Mouse (Mus musculus) frontal cortex, postnatal 25 days (tissue): ENCODE data around the gene Basp1.

Experiments
- DNase-seq, 2 experiments: peaks; one replicate each; pipeline ENCODE4 v3.0.0; 2022; ENCODE audit warnings: low spot score in 2 of 2

Basp1 gene

DNA sequence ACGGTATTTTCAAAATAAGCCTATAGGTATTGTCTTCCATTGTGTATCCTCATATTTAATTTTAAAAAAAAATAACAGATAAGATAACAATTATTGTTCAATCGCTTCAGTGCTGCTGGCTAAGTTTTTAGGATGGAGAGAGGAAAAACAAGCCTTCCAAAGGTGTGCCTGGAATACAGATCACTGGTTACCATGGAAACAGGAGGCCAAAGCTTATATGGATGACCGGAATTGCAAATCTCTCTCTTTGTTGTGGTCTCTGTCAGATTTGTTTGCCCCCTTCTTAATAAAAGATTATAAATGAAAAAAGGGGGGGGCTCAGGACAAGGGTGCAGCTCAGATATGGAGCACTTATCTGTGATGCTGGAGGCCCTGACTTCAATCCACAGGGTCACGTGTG, 2.4 kb upstream of the Basp1 start:
- no peak for DNase-seq

DNA sequence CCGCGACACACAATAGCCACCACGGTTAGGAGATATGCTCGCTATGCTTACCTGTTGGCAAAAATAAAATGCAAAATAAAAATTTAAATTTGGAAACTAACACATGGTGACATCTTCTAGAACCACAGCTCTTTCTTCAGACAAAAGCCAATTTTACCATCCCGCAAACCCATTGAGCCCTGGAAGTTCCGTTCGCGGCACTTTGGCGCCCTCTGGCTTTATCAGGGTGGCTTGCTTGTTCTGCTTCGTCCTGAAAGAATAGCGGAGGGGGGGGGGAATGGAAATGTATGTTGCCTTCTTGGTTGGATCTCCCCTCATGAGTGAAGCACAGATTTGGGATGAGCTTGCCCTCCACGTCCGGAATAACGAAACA, 1.2 kb upstream of the Basp1 start:
- DNase-seq: peak; percentile 89 to 91

DNA sequence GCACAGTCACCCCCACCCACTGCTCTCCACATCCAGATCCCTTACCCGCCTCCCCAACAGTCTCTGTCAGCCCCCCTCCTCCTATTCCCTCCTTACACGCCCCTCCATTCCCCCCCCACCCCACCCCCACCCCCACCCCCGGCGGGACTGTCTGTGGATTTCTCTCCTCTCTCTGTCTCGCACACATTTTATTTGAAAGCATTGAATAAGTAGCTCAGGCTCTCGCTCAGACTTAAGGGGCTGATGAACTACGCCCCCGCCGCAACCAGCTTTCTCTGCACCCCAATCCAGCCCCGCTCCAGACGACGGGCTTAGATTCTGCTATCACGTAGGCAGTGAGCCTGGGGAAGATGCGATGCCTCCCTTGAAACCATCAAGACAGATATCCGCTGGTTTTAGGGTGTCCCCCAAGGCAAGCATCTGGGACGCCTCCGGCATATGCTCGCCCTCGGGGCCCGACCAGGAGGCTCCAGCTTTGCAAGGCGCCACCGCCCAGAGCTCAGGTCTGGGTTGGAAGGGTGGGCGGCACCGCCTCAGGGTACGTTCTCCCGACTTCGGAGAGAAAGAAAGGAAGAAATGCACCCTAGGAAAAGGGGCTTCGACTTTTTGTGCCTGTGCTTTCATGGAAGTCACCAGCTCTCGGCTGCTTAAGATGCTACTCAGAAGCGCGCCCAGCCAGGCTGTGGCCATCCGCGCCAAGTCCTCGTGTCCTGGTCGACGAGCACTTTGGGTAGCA, 615 bp upstream of the Basp1 start:
- peak; percentile 53 to 55 for DNase-seq

DNA sequence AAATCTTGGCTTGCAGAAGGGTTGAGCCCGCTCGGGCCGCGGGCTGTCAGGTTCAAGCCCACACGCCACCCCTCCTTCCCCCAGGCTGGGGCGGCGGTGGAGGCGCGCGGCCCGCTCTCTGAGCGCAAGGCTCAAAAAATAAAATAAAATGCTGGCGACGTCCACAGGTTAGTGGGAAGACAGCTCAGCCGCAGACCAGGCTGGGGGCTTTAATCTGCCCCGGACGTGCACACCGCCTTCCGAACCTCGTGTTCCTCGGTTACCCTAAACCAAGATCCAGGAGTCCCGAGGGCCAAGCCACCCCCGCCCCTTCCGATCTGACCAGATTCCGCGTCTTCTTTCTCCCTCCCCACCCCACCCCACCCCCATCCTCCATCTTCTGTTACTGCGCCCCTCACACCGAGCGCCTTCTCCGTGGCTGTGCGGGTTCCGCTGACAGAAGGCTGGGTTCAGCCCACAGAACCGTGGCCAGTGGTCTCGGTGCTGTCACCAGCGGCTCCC, 753 bp downstream of the Basp1 start:
- DNase-seq: peak in 1 of 2 experiments; percentile 40

DNA sequence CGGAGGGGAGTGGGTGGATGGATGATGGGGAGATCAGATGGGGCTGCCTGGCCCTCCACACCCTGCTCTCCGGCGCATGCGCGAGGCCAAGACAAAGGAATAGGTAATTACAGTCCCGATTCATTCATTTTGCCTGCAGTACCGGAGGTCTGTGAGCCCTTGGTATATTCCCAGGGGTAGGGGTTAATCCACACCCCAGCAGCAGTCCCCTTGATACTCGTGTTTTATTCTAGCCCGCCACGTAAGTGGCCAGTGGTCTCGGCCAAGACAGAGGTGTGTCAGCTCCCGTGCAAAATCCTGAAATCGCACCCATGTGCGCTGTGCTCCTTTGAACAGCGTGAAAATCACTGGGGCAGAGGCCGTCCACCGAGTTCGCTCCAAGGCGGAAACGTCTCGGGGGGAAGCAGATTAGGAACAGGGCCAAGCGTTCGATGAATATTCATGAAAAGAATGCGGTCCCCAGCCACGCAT, 1.4 kb downstream of the Basp1 start:
- peak; percentile 52 to 58 for DNase-seq

DNA sequence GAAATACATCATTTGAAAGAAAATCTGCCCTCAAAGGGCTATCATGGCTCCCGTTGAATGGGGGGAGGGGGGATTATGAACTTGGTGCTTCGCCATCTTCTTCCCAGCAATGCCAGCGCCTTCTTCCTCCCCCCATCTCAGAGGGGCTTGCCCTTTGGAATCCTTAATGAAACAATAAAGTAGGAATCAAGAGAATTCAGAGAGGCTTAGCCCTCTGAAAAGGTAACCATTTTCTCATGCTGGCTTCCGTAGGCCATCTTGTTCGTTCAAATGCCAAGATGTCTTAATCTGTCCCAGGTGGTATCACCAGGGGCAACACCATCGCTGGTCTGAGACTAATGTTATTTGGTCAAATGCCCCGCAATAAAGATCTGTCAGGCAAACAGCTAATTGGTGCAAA, 2.1 kb downstream of the Basp1 start:
- DNase-seq: no peak

DNA sequence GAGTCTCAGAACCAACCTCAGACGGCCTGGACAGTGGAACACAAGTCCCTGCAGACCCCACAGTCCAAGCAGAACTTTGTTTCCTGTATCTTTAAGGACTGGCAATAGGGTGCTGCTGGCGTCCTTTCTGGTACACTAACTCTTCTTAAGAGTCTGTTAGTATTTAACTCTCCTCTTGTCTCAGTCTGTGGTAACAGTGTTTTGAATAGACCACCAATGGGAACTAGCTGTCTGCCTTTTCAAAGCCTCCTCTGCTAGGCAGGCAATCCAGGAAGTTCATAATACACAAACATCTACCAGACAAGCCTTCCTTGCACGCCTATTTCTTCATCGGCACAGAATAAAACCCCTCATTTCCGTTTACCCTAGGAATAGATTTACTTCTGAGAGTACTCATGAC, 7.6 kb downstream of the Basp1 start:
- DNase-seq: no peak

DNA sequence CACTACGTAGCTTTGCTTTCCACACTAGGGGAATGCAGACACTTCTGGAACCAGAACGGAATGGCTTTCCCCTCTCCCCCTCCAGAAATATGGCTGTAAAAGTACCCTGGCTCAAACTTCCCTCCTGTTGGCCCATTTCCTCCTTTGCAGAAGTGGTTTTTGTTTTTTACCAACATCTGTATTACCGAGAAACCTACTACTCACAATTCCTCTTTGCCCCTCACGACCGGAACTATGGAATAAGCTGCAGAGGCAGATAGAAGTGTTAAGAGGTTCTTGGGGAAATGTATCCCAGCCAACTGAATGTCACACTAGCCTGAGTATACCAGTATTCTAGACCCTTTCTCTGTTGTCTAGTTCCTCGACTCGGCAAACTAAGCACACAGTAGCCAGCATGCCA, 9.7 kb downstream of the Basp1 start:
- no peak for DNase-seq

DNA sequence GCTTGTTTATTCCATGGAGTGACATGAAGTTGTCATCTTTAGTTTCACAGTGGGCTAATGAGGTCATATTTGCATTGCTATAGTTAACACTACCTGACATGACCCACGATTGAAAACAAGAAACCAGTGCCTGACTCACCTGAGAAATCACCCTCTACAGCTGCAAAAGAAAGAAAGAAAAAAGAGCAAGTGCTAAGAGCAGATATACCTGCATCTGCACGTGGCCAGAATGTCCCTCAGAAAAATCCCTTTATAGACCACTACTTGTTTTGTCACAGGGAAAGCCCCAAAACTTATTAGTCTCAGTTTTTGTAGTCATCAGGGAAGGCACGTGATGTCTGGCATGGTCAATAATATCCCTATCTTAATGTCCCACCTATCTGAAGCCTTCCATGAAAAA, 11.6 kb downstream of the Basp1 start:
- DNase-seq: no peak

DNA sequence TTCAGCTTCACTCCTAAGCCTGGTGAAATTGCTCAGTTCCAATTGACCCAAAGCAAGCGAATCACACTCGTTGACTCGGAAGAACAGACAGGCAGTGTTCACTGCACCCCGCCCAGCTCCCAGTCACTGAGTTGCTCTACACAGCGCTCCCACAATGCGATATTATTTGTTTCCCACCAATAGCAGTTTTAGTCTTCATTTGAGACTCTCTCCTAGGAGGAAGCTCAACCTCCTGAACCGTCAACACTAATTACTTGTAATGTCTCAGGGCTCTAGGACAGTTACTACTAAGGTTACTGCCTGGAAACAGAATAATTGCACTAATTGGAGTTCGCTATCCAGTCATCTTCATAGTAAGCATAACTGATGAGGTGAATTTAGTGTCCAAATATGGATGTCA, 13.3 kb downstream of the Basp1 start:
- DNase-seq: no peak

DNA sequence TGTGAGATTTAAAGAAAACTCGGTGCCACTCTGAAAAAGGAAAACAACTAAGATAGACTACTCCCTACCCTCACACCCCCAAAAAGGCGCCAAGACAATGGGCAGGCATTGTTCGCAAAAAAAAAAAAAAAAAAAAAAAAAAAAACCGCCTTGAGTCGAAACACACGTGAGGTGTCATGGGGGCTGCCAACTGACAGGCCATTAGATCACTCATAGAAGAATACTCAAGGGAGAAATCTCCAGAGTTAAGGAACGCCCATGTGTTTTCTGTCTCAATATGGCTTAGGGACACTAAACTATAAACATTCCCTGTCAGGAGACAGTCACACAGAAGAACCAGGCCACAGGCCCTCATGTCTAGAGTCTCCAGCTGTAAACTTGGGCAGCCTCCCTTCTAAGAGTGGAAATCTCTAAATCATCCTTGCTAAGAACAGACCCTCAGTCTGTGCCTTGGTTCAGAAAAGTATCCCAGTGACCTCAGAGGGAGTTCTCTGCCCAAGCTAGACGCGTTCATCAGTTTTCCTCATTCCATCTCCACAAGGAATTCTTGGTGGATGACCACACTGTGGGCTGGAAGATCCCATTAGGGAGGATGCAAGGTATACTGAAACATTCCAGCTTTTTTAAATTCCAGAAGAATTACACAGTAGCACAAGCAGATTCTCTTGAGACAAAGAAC, 17.5 kb downstream of the Basp1 start:
- no peak for DNase-seq

DNA sequence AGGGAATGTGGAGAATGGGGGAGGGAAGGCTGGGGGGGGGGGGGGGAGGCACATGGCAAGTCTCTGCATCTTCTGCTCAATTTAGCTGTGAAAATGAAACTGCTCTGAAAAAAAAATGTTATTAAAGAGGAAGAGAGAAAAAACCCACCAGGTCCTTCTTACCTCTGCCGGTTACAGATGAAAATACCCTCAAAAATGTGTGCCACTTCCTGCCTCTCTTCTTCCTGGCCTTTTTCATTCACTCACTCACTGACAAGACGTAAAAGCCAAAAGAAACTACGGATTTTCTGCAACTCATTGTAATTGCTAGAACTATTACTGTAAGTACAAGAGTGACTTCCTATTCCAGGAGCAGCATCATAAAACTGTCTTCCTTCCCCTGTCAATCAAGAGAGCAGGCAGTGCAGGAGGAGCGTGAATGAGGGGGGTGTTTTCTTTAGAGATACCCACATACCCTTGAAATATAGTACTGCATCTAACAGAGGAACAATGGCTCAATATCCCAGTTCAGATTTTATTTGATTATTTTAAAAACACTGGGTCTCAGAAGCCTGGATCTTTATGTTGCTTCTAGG, 21.0 kb downstream of the Basp1 start:
- no peak for DNase-seq

DNA sequence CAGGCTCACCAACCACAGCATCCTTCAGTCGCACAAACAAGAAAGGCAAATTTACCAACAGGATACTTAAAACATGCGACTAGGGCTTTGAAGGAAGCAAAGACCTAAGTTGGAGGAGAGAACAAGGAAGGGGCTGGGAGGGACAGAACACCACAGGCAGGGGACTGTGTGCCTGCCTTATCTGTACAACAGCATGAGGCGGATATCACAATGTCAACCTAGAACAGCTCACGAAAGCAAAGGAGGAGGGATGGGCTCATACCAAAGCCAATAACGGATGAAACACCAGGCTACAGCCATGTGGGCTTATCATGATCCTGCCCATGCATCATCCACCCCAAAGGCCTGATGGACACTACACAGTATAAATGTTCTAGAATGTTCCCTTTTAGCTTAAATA, 22.4 kb downstream of the Basp1 start:
- no peak for DNase-seq

DNA sequence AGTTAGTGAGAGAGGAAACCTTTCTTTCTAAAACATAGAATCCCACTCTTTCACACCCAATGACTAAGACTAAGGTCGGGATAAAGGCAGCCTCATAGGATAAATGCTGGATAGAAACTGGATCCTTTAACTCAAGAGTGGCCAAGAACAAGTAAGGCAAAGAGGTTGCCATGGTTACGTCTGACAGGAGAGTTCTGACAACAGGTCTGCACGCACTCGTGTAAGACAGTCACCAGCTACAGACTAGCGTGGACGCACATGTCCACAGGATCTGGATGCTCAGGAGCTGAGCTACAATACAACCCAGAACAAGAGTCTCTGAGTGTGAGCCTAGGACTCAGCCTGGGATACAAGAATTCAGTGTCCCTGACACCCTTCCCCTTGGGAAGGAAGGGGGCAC, 26.0 kb downstream of the Basp1 start:
- DNase-seq: no peak

DNA sequence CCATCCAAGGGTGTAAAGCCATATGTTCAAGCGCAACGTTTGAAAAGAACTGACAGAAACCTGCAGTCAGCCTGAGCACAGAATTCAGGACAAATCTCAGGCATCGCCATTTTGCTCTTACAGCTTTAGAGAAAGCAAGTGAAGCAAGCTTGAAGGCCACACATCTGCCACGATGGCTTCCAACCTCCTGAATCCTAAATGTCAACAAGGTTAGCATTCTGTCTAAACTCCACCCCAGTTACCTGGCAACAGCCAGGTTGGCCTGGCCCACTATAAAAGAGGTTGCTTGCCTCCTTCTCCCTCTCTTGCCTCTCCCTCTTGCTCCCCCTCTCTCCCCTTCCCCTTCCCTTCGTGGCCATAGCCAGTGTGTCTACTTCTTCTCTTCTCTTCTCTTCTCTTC, 33.5 kb downstream of the Basp1 start:
- no peak for DNase-seq

DNA sequence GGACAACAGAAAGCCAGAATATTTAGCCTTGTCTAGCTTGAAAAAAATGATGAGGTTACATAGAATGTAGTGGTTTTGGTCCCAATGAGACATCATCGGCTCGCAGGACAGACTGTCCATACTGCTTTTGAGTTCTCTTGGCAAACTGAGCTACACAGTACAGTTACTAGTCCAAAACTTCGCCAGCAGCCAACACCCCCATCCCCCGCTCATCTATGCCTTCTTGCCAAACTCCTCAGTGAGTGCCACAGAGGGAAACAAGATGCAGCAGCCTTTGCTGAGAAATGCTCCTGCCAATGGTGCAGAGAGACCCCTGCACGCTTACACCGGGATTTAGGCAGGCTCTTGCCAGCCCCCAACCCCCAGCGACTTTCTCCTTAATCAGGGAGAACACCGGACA, 34.9 kb downstream of the Basp1 start:
- no peak for DNase-seq

DNA sequence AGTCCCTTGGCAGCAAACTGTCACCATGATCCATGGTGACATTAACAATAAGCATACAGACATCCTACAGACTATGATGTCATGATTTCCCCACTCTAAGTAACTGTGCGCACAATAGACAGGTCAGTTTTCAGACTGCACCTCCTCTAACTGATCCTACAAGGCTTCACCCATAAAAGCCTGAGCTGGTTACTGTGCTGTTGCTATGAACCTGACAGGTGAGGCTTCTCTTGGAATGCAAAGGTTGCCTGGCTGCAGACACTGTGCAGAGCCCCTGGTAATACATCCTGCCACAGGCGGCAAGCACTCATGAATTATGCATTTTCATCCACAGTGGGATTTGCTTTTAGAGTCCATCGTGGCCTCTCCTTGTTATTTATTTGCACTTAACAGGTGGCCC, 36.6 kb downstream of the Basp1 start:
- no peak for DNase-seq

DNA sequence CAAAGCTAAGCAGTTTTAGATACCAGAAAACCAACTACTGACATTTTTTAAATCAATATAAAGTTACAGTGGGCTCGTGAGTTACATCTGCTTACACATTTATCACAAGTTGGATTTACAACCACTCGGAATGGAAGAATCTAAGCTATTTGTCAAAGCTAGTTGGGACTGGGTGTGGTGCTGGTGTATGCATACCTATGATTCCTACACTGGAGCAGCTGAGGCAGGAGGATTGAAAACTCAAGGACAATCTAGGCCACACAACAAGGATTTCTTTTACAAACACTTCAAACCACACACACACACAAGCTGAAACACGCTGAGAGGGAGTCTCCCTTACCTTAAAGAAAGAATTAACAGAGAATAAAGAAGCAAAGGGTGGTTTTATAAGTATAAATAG, 40.1 kb downstream of the Basp1 start:
- DNase-seq: no peak

DNA sequence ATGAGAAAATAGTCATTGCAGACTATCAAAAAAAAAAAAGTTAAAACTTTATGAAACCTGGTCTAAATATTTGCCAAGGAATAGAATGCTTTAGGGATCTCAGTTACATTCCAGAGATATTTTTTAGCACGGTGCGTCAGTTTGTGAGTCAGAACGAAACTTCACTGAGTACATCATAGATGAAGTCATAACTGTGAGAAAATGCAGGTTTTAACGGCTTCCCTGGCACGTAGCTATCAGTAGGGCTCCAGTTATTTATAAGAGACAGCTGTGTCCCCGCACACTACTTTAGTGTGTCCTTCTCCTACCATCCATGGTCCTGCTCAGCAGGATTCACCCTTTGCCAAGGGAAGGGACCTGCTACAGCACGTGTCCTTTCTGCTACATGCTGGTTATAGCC, 44.0 kb downstream of the Basp1 start:
- no peak for DNase-seq

DNA sequence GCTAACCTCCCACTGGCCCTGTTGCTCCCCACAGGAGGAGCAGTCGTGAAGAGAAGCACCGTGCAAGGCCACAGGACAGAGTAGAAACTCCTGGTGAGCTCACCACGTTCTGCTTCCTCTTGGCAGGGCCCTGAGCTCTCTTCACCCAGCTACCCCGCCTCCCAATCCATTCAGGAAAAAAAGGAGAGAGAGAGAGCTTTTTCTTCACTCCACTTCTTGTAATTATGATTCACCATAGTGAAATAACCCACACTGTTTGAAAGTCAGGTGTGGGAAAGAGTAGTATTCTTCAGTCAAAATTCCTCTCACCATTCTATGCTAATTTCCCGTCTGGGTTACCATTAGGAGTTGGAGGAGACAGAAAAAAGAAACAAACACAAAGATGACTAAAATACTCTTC, 48.1 kb downstream of the Basp1 start:
- DNase-seq: no peak

DNA sequence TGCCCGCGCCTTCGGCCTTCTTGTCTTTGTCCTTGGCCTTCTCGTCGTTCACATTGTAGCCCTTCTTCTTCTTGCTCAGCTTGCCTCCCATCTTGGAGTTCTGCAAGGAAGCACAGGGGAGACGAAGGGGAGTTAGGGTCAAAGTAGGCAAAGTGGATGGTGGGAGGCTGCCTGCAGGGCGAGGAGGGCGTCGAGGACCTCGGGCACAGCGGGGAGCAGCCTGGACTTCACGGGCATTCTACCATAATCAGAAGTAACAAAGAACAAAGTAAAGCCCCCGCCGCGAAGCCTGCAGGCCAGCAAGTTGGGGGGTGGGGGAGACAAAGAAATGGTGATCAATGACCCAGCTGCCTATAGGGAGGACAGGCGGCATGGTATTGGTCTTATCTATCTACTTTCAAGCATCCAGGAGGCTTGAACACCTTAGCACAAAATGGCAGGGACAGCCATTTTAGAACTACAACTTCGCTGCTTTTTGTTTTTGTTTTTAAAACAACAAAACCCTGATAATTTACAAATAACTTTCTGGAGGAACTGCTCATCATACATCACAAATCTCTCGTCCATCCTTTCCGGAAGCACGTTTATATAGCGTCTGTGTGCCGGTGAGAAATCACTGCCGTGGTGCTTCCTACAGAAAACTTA, 48.6 kb downstream of the Basp1 start:
- DNase-seq: no peak

DNA sequence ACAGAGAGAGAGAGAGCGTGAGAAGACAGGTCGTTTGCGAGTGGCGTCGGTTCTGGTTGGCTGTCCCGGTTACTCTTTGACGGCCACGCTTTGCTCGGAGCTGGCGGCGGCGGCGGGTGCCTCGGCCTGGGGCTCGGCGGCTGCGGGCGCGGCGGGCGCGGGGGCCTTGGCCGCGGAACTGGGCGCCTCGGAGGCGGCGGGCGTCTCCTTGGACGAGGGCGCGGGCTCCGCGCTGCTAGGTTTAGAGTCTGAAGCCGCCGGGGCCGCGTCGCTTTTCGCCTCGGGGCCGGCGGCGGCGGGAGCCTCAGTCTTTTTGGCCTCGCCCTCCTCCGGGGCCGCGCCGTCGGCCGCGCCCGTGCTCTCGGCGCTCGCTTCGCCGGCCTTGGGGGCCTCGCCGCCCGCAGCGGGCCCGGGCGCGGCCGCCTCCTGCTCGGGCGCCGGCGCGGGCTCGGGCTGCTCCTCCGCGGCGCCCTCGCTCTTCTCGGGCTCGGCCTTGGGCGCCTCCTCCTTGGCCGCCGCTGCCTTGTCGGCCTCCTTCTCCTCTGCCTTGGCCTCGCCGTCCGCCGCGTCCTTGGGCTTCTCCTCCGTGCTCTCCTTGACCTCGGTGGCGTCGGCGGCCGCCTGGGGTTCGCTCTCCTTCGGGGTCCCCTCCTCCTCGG, 49.3 kb downstream of the Basp1 start:
- DNase-seq: no peak
